Mouse (Mus musculus): ENCODE results near the gene Lrrc27.

GRCm38 (mm10) chr7:139185971-139186370 is 26.8 kb upstream of the Lrrc27 start:
- no peak for TF ChIP-seq POLR2A (IDR thresholded peaks at IDR 0.05; ENCODE audit: borderline replicate concordance, low read depth, low read length)
- no peak for TF ChIP-seq CTCF (IDR thresholded peaks at IDR 0.05; ENCODE audit: low read depth, low read length)
